Mouse (Mus musculus) bone marrow macrophage, adult 2 months (primary cell): ENCODE results near the gene Asb15.

ENCODE experiments used
- CTCF ChIP-seq: IDR thresholded peaks from 2 replicates; pipeline ENCODE4 v1.5.1; 2012; ENCODE audit warnings: low read depth, mild to moderate bottlenecking, low read length, moderate library complexity
- POLR2A ChIP-seq: IDR thresholded peaks from 2 replicates; pipeline ENCODE4 v1.6.1; 2012; ENCODE audit warnings: mild to moderate bottlenecking, low read depth, low read length, borderline replicate concordance

GRCm38 (mm10) chr6:24601668-24602067, 73.7 kb downstream of the Asb15 start:
- TF ChIP-seq CTCF (no peak), POLR2A (no peak)
